Mouse (Mus musculus) kidney, postnatal 4 days (tissue): ENCODE measurements around the gene Ugcg.
"Not testable (repeated sequence)": the region's sequence is repeated elsewhere in the genome, so short reads cannot be mapped to it uniquely, and the experiment has no call there.

Experiments used
- DNase-seq, 2 experiments: peaks; one replicate each; pipeline ENCODE4 v3.0.0; 2021; ENCODE audit warnings: mixed read lengths in 2 of 2

Gene Ugcg

DNA sequence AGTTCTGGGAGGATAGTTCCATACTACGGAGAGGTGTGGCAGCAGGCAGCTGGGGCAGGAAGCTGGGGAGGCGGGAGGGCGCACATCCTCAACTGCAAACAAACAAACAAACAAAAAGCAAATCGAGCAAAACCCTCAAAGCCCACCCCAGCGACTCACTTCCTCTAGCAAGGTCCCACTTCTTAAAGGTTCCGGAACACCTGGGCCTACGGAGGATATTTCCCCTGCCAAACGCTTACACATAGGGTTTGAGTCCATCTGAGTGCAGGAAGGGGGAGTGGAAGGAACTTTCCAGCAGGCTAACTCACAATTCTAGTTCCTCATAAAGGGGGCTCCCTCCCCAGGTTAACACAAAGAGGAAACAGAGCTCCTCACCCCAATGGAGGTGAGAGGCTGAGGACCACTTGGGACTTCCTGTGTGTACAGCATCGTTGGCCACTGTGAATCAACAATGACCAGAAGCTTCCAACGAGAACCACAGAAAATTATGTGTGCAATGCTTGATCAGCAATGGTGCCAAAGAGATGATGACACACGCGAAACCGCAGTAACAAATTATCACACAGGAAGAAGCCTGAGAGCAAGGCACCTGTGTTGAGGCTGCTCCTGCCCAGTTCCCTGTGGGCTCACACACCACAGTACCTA is 71.9 kb downstream of the Ugcg start:
- no peak for DNase-seq

DNA sequence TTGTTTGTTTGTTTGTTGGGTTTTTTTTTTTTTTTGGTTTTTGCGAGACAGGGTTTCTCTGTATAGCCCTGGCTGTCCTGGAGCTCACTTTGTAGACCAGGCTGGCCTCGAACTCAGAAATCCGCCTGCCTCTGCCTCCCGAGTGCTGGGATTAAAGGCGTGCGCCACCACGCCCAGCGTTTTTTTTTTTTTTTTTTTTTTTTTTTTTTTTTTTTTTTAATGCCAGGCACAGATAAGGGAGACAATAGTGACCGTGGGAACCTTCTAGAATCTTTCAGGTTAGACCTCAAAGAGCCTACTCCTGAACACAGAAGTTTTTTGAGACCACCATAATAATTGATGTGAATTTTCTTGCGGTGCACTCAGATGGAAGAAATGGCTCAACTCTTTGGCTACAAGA is 72.5 kb downstream of the Ugcg start:
- not testable (repeated sequence) for DNase-seq

DNA sequence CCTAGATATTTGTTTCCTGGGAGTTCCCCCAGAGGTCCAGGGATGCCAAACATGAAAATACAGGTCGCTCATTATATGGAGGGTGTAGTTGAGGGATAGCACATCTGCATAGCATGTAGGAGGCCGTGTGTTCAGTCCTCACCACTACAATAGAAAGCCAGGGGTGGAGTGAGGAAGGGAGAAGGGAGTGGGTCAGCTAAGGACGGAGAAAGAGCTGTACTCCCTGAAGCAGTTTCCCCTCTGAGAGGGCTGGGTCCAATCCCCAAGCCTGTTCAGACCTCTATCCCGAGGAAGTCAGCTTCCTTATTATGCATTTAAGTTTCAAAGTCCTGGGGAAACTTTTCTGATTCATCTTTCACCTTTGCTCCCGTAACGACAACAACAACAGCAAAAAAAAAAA is 73.1 kb downstream of the Ugcg start:
- no peak for DNase-seq

DNA sequence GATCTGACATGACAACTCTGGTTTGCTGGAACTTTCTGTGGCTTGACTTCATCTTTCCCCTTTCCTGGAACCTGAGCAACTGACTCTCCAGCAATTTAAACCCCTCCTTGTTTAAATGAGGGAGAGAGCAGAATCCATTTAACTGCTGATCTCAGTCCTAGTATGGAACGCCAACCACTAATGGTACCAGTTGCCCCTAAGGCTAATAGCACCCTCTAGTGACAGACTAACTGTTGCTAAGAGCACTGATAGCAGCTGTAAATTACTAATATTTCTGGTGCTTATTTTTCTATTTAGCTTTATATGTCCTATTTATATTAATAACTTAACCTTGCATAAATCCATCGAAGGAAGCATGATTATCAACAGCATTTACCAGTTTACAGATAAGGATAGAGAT is 74.4 kb downstream of the Ugcg start:
- DNase-seq = no peak

DNA sequence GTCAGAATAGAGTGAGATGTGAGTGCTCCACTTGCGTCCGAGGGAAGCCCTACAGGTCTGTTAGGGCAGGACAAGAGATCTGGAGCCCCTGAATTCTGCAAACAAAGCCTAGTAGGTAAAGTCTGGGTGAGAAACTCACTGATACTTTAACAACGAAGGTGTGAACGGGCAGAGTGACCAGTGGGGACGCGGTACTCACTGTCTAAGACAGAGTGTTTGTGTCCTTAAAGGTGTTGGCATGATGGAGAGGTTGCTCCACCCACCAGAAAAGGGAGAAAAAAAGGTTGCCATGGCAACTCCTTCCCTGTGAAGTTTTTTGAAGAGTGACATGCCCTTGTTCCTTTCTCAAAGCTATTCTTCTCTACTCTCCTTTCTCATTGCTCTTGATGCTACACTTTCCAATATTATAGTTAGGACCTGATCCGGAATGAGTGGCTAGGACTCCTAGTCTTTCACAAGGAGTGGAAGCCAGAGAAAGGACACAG is 75.6 kb downstream of the Ugcg start:
- DNase-seq = no peak

DNA sequence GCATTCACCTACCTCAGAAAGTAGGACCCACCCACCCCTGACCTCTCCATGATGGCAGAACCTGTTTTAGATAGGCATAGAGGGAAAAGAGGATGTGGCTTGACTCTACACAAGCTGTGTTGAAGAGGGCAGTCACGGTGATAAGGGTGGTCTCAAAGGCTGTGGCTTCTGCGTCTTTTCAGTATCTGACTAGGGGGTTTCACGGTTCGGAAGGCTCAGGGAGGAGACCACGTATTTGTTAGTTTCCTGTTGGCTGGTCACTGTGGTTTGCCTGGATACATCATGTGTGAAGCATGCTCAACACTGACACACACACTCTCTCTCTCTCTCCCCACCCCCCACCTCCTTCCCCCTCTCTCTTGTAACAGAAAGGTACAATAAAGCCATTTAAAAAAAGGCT is 76.1 kb downstream of the Ugcg start:
- DNase-seq = no peak

DNA sequence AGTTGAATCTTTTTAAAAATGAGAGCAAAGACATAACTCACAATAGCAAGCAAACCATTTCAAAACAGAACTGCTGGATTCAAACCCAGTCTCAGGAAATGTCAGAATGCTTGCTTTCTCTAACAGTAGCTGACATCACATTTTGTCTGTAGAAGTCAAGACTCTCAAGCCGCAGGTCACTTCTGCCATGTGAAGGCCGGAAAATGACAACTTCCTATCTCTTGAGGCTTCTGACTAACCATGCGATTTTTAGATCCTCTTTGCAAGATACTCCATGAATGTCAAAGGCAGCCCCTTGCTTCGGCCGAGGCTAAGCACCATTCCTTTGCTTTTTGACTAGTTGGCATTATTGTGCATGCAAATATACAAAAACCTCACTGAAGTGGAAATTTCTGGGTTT is 76.6 kb downstream of the Ugcg start:
- no peak for DNase-seq
